Mouse (Mus musculus) thymus, adult 2 months (tissue): Measurements from ENCODE around the gene Golgb1.
"Not testable (repeated sequence)": the region's sequence is repeated elsewhere in the genome, so short reads cannot be mapped to it uniquely, and the experiment has no call there.

Experiments used
- CTCF ChIP-seq: fragments of 200-500 bp; IDR thresholded peaks from 2 replicates; pipeline ENCODE4 v1.5.1; 2012; ENCODE audit warnings: mild to moderate bottlenecking, control low read depth, low read length, moderate library complexity, borderline replicate concordance; ENCODE audit not compliant: control insufficient read depth, poor library complexity, insufficient read depth; ENCODE audit errors: extremely low read depth
- POLR2A ChIP-seq: fragments of 200-500 bp; IDR thresholded peaks from 2 replicates; pipeline ENCODE4 v1.6.1; 2012; ENCODE audit warnings: mild to moderate bottlenecking, low read length, control low read depth, moderate library complexity; ENCODE audit not compliant: control insufficient read depth, poor library complexity, insufficient read depth; ENCODE audit errors: extremely low read depth

DNA sequence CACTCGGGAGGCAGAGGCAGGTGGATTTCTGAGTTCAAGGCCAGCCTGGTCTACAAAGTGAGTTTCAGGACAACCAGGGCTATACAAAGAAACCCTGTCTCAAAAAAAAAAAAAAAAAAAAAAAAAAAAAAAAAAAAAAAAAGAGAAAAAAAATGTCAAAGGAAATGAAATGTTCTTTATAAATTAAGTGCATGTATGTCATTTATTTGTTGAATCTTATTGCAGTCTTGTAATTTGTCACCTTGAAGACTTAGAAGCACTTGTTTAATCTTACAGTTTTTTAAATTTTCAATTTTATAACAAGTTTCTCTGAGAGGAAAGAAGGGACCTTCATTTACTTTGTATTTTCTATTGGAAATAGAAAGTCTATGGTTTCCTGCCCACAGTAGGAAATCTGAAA lies 28.0 kb upstream of the Golgb1 start:
- not testable (repeated sequence) for TF ChIP-seq POLR2A, CTCF
